Mouse (Mus musculus) erythroblast, embryonic 14.5 days (primary cell): Measurements from ENCODE around the gene Lmnb2. TPM values are rescaled to one million over a fixed set of nuclear protein-coding genes. Genes with fewer than 3 reads are reported as not detected.

Source experiments
- H3K27me3 ChIP-seq: 2 replicates; pipeline ENCODE4 v1.6.1; 2012; ENCODE audit warnings: inconsistent platforms; ENCODE audit not compliant: control insufficient read depth
- H3K36me3 ChIP-seq: 2 replicates; pipeline ENCODE4 v1.6.1; 2012; ENCODE audit warnings: mild to moderate bottlenecking, inconsistent platforms; ENCODE audit not compliant: control insufficient read depth
- H3K4me1 ChIP-seq: 2 replicates; pipeline ENCODE4 v1.6.1; 2012; ENCODE audit warnings: inconsistent platforms; ENCODE audit not compliant: control insufficient read depth
- H3K4me3 ChIP-seq: replicated peaks from 2 replicates; pipeline ENCODE3; 2012; ENCODE audit warnings: moderate library complexity, mild to moderate bottlenecking, inconsistent platforms
- H3K9me3 ChIP-seq: 2 replicates; pipeline ENCODE4 v1.6.1; 2012; ENCODE audit warnings: low read length, inconsistent platforms, mixed read lengths; ENCODE audit not compliant: control insufficient read depth
- GATA1 ChIP-seq: IDR thresholded peaks from 2 replicates; pipeline ENCODE4 v1.6.1; 2012; ENCODE audit warnings: low read length, inconsistent platforms, mixed read lengths
- TAL1 ChIP-seq: IDR thresholded peaks from 3 replicates; pipeline ENCODE4 v1.6.1; 2012; ENCODE audit warnings: low read length, inconsistent platforms, mixed read lengths
- polyA plus RNA-seq: library from polyadenylated mRNA; stranded (reverse); fragments of >175 nt; gene quantifications from 2 replicates; pipeline ENCODE4 v1.2.3, GENCODE M21; 2012

Gene Lmnb2
- polyA plus RNA-seq, 1 experiment = 1.1 TPM

GRCm38 (mm10) chr10:80899591-80900317 lies 18.3 kb downstream of the Lmnb2 start:
- H3K4me3 ChIP-seq = peak overlapping the region; percentile 89
- no peaks in the 10 kb centered on the region for H3K27me3 ChIP-seq
- peaks cover 47% of the 10 kb centered on the region for H3K4me1 ChIP-seq
- no peaks in the 10 kb centered on the region for H3K9me3 ChIP-seq
- TF ChIP-seq GATA1 (no peak), TAL1 (no peak)
- H3K36me3 ChIP-seq = peaks cover 59% of the 10 kb centered on the region

- H3K9me3 ChIP-seq = no peaks in the 10 kb centered on the region
- H3K4me1 ChIP-seq = peaks cover 47% of the 10 kb centered on the region
- no peaks in the 10 kb centered on the region for H3K27me3 ChIP-seq
- peaks cover 52% of the 10 kb centered on the region for H3K36me3 ChIP-seq
- TF ChIP-seq TAL1 (no peak), GATA1 (no peak)
- peak overlapping the region; percentile 89 for H3K4me3 ChIP-seq
These were observed 19.0 kb downstream of the Lmnb2 start for GRCm38 (mm10) chr10:80899074-80899473.

- peaks cover 41% of the 10 kb centered on the region for H3K36me3 ChIP-seq
These were observed 20.1 kb downstream of the Lmnb2 start for GRCm38 (mm10) chr10:80897861-80898510.

GRCm38 (mm10) chr10:80896581-80897485 lies 21.2 kb downstream of the Lmnb2 start:
- Histone ChIP-seq H3K9me3 (peaks cover 6% of the 10 kb centered on the region), H3K4me1 (peaks cover 47% of the 10 kb centered on the region), H3K4me3 (no peak overlapping the region), H3K36me3 (peaks cover 30% of the 10 kb centered on the region), H3K27me3 (peaks cover 2% of the 10 kb centered on the region)
- no peak for TF ChIP-seq TAL1
- TF ChIP-seq GATA1 = no peak

More at GRCm38 (mm10) chr10:80897861-80898510, 20.1 kb downstream of the Lmnb2 start:
- TF ChIP-seq TAL1 = no peak
- no peak for TF ChIP-seq GATA1
- H3K9me3 ChIP-seq = no peaks in the 10 kb centered on the region; the same call in 1 of the 2 replicates
- 0 out of 2 replicates have a peak, but pooled peaks cover under 1% of the 10 kb centered on the region for H3K27me3 ChIP-seq
- no peak overlapping the region for H3K4me3 ChIP-seq
- H3K4me1 ChIP-seq = peaks cover 47% of the 10 kb centered on the region

- peaks cover 27% of the 10 kb centered on the region for H3K36me3 ChIP-seq
- no peak overlapping the region for H3K4me3 ChIP-seq
- H3K9me3 ChIP-seq = peaks cover 8% of the 10 kb centered on the region
- H3K27me3 ChIP-seq = peaks cover 4% of the 10 kb centered on the region
- peaks cover 40% of the 10 kb centered on the region for H3K4me1 ChIP-seq
- TF ChIP-seq GATA1 (no peak), TAL1 (no peak)
These were observed 22.3 kb downstream of the Lmnb2 start for GRCm38 (mm10) chr10:80895697-80896096.

GRCm38 (mm10) chr10:80895100-80895499 lies 22.9 kb downstream of the Lmnb2 start:
- peaks cover 9% of the 10 kb centered on the region for H3K27me3 ChIP-seq
- peaks cover 35% of the 10 kb centered on the region for H3K4me1 ChIP-seq
- H3K36me3 ChIP-seq = peaks cover 27% of the 10 kb centered on the region
- H3K4me3 ChIP-seq = no peak overlapping the region
- H3K9me3 ChIP-seq = peaks cover 8% of the 10 kb centered on the region
- no peak for TF ChIP-seq GATA1
- no peak for TF ChIP-seq TAL1

GRCm38 (mm10) chr10:80887181-80887580 lies 30.9 kb downstream of the Lmnb2 start:
- peaks cover 47% of the 10 kb centered on the region for H3K27me3 ChIP-seq
- H3K4me3 ChIP-seq = no peak overlapping the region
- H3K9me3 ChIP-seq = peaks cover 5% of the 10 kb centered on the region
- no peaks in the 10 kb centered on the region for H3K36me3 ChIP-seq
- TF ChIP-seq TAL1 (no peak), GATA1 (no peak)
- no peaks in the 10 kb centered on the region; the same call in 1 of the 2 replicates for H3K4me1 ChIP-seq

- TF ChIP-seq GATA1 = no peak
- Histone ChIP-seq H3K4me3 (no peak overlapping the region), H3K27me3 (peaks cover 8% of the 10 kb centered on the region), H3K9me3 (no peaks in the 10 kb centered on the region), H3K36me3 (no peaks in the 10 kb centered on the region), H3K4me1 (peaks cover 47% of the 10 kb centered on the region)
These were observed 36.7 kb downstream of the Lmnb2 start for GRCm38 (mm10) chr10:80881301-80881700.

GRCm38 (mm10) chr10:80880901-80881300 lies 37.1 kb downstream of the Lmnb2 start:
- TF ChIP-seq TAL1 (no peak), GATA1 (no peak)
- Histone ChIP-seq H3K4me1 (peaks cover 51% of the 10 kb centered on the region), H3K27me3 (peaks cover 8% of the 10 kb centered on the region), H3K9me3 (no peaks in the 10 kb centered on the region), H3K4me3 (peak overlapping the region; percentile 28), H3K36me3 (no peaks in the 10 kb centered on the region)
